Mouse (Mus musculus): ENCODE results near the gene Arl4c. TPM values are rescaled to one million over a fixed set of nuclear protein-coding genes. Genes with fewer than 3 reads are reported as not detected.

Arl4c gene
- polyA plus RNA-seq, 1 experiment: 48.9 TPM

DNA sequence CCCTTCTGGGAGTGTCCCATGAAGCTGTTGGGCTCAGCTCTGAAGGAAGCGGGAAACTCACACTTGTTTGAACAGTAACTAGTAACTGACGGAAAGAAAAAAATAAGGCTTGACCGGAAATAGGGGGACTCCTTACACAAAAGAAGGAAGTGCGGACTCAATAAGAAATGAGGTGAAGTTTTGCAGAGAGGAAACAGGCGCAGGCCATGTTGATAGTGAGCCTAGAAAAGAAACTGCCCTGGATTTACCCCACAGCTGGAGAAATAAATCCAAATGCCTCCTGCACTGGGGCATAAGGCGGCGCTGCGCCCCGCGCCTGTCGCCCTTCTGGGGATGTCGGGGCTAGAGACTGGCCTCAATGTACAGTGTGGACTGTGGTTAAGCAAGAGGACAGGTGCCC is 66.4 kb downstream of the Arl4c start:
- WGBS: 95% methylated on average over 12 of the region's 12 CpGs
- Histone ChIP-seq H3K27ac (ENCODE audit: insufficient read depth, low read length) (no peak overlapping the region), H3K4me1 (ENCODE audit: control insufficient read depth, insufficient read depth, low read length) (no peaks in the 10 kb centered on the region), H3K4me3 (replicated peaks; ENCODE audit: insufficient read depth, low read depth, low read length) (no peak overlapping the region), H3K27me3 (ENCODE audit: control insufficient read depth, insufficient read depth, low read length) (no peaks in the 10 kb centered on the region; the same call in 1 of the 2 replicates)
- DNase-seq: no peak
- TF ChIP-seq CTCF (IDR thresholded peaks at IDR 0.05; ENCODE audit: borderline replicate concordance, insufficient read depth, low read depth, low read length) (no peak), POLR2A (IDR thresholded peaks at IDR 0.05; ENCODE audit: borderline replicate concordance, insufficient read depth, low read length) (no peak)

GRCm38 (mm10) chr1:88632851-88633250 is 69.2 kb downstream of the Arl4c start:
- no peak overlapping the region for H3K27ac ChIP-seq (ENCODE audit: insufficient read depth, low read length)
- DNase-seq: no peak
- H3K27me3 ChIP-seq (ENCODE audit: control insufficient read depth, insufficient read depth, low read length): no peaks in the 10 kb centered on the region; the same call in 1 of the 2 replicates
- no peaks in the 10 kb centered on the region for H3K4me1 ChIP-seq (ENCODE audit: control insufficient read depth, insufficient read depth, low read length)
- H3K4me3 ChIP-seq (replicated peaks; ENCODE audit: insufficient read depth, low read depth, low read length): no peak overlapping the region
- TF ChIP-seq CTCF (IDR thresholded peaks at IDR 0.05; ENCODE audit: borderline replicate concordance, insufficient read depth, low read depth, low read length): no peak
- TF ChIP-seq POLR2A (IDR thresholded peaks at IDR 0.05; ENCODE audit: borderline replicate concordance, insufficient read depth, low read length): no peak
- 83% methylated on average over 6 of the region's 6 CpGs for WGBS

GRCm38 (mm10) chr1:88629966-88630488 is 72.0 kb downstream of the Arl4c start:
- no peak for TF ChIP-seq CTCF (IDR thresholded peaks at IDR 0.05; ENCODE audit: borderline replicate concordance, insufficient read depth, low read depth, low read length)
- TF ChIP-seq POLR2A (IDR thresholded peaks at IDR 0.05; ENCODE audit: borderline replicate concordance, insufficient read depth, low read length): no peak
- WGBS: 40% methylated on average over 2 of the region's 2 CpGs
- DNase-seq: no peak
- H3K27ac ChIP-seq (ENCODE audit: insufficient read depth, low read length): no peak overlapping the region
- no peak overlapping the region for H3K4me3 ChIP-seq (replicated peaks; ENCODE audit: insufficient read depth, low read depth, low read length)
- H3K27me3 ChIP-seq (ENCODE audit: control insufficient read depth, insufficient read depth, low read length): no peaks in the 10 kb centered on the region; the same call in 1 of the 2 replicates
- H3K4me1 ChIP-seq (ENCODE audit: control insufficient read depth, insufficient read depth, low read length): no peaks in the 10 kb centered on the region

- Histone ChIP-seq H3K4me3 (replicated peaks; ENCODE audit: insufficient read depth, low read depth, low read length) (no peak overlapping the region), H3K27me3 (ENCODE audit: control insufficient read depth, insufficient read depth, low read length) (no peaks in the 10 kb centered on the region; the same call in 1 of the 2 replicates), H3K27ac (ENCODE audit: insufficient read depth, low read length) (no peak overlapping the region), H3K4me1 (ENCODE audit: control insufficient read depth, insufficient read depth, low read length) (no peaks in the 10 kb centered on the region)
- no peak for DNase-seq
- WGBS: 68% methylated on average over 1 of the region's 1 CpGs
- TF ChIP-seq CTCF (IDR thresholded peaks at IDR 0.05; ENCODE audit: borderline replicate concordance, insufficient read depth, low read depth, low read length) (no peak), POLR2A (IDR thresholded peaks at IDR 0.05; ENCODE audit: borderline replicate concordance, insufficient read depth, low read length) (no peak)
Measured at GRCm38 (mm10) chr1:88625190-88625589, 76.8 kb downstream of the Arl4c start.

- no peak overlapping the region for H3K27ac ChIP-seq (ENCODE audit: insufficient read depth, low read length)
Measured at GRCm38 (mm10) chr1:88624376-88624775, 77.6 kb downstream of the Arl4c start.

DNA sequence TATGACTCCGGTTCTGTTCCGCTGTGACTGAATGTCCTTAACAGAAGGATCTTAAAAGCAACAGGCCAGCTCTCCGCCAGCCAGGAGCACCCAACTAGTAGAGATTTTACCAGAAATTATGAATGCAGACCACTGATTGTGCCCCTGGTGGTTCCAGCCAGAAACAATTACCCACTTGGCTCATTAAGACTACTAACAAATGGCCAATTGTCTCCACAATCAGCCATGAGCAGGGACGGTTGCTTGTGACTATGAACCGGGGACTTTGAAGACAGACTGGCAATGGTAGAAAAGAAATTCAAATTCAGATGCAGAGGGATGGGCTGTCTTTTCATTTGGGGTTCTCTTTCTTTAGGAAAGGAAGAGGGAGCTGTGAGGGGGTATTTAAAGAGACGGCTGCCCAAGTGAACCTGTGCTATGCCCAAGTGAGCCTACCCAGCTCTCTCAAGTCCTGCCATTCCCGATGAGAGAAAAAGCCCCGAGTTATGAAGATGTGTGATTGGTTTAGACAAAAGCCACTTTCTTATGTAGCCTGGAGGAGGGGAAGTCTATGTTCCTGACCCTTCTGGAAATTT is 78.4 kb downstream of the Arl4c start:
- DNase-seq: no peak
- H3K27ac ChIP-seq (ENCODE audit: insufficient read depth, low read length): no peak overlapping the region
- no peaks in the 10 kb centered on the region for H3K4me1 ChIP-seq (ENCODE audit: control insufficient read depth, insufficient read depth, low read length)
- no peaks in the 10 kb centered on the region; the same call in 1 of the 2 replicates for H3K27me3 ChIP-seq (ENCODE audit: control insufficient read depth, insufficient read depth, low read length)
- H3K4me3 ChIP-seq (replicated peaks; ENCODE audit: insufficient read depth, low read depth, low read length): no peak overlapping the region
- TF ChIP-seq CTCF (IDR thresholded peaks at IDR 0.05; ENCODE audit: borderline replicate concordance, insufficient read depth, low read depth, low read length) (no peak), POLR2A (IDR thresholded peaks at IDR 0.05; ENCODE audit: borderline replicate concordance, insufficient read depth, low read length) (no peak)
- 24% methylated on average over 8 of the region's 8 CpGs for WGBS

More at GRCm38 (mm10) chr1:88624376-88624775, 77.6 kb downstream of the Arl4c start:
- TF ChIP-seq POLR2A (IDR thresholded peaks at IDR 0.05; ENCODE audit: borderline replicate concordance, insufficient read depth, low read length): no peak
- no peak for TF ChIP-seq CTCF (IDR thresholded peaks at IDR 0.05; ENCODE audit: borderline replicate concordance, insufficient read depth, low read depth, low read length)
- WGBS: 95% methylated on average over 4 of the region's 4 CpGs
- no peak for DNase-seq
- H3K4me3 ChIP-seq (replicated peaks; ENCODE audit: insufficient read depth, low read depth, low read length): no peak overlapping the region
- H3K27me3 ChIP-seq (ENCODE audit: control insufficient read depth, insufficient read depth, low read length): no peaks in the 10 kb centered on the region; the same call in 1 of the 2 replicates
- H3K4me1 ChIP-seq (ENCODE audit: control insufficient read depth, insufficient read depth, low read length): no peaks in the 10 kb centered on the region

Other genes starting within 250 kb of the Arl4c start
- gene Glrp1, start 192.2 kb downstream of the Arl4c start, polyA plus RNA-seq (2012; rRNA removed): 0.06 and 0.07 TPM in 2 replicates